Mouse (Mus musculus): Measurements from ENCODE around the gene Erg. TPM values are rescaled to one million over a fixed set of nuclear protein-coding genes. Genes with fewer than 3 reads are reported as not detected.

The Erg gene
- polyA plus RNA-seq, 1 experiment from 2014 or later: 2.7 TPM

GRCm38 (mm10) chr16:95527561-95527960 is 58.8 kb downstream of the Erg start:
- ATAC-seq (ENCODE audit: insufficient number of reproducible peaks, insufficient read depth, low FRiP score, low read depth): no peak
- WGBS: 95% methylated on average over 2 of the region's 2 CpGs
- no peaks in the 10 kb centered on the region for H3K4me1 ChIP-seq (ENCODE audit: control insufficient read depth, insufficient read depth, low read length)
- H3K27me3 ChIP-seq (ENCODE audit: control insufficient read depth, insufficient read depth, low read length): no peaks in the 10 kb centered on the region
- no peak overlapping the region for H3K4me2 ChIP-seq (replicated peaks; ENCODE audit: low read depth, low read length)
- H3K4me3 ChIP-seq (ENCODE audit: low read depth, low read length): no peak overlapping the region
- no peaks in the 10 kb centered on the region for H3K9me3 ChIP-seq (ENCODE audit: control insufficient read depth, low read depth, low read length)
- no peaks in the 10 kb centered on the region for H3K36me3 ChIP-seq (ENCODE audit: control insufficient read depth, insufficient read depth, low read length)
- no peak overlapping the region for H3K27ac ChIP-seq (ENCODE audit: low read length)
- H3K9ac ChIP-seq (replicated peaks; ENCODE audit: low read depth, low read length): no peak overlapping the region

- H3K36me3 ChIP-seq (ENCODE audit: control insufficient read depth, insufficient read depth, low read length): no peaks in the 10 kb centered on the region
- H3K4me2 ChIP-seq (replicated peaks; ENCODE audit: low read depth, low read length): no peak overlapping the region
- ATAC-seq (ENCODE audit: insufficient number of reproducible peaks, insufficient read depth, low FRiP score, low read depth): no peak
- no peaks in the 10 kb centered on the region for H3K4me1 ChIP-seq (ENCODE audit: control insufficient read depth, insufficient read depth, low read length)
- H3K9me3 ChIP-seq (ENCODE audit: control insufficient read depth, low read depth, low read length): no peaks in the 10 kb centered on the region
- no peaks in the 10 kb centered on the region for H3K27me3 ChIP-seq (ENCODE audit: control insufficient read depth, insufficient read depth, low read length)
- H3K4me3 ChIP-seq (ENCODE audit: low read depth, low read length): no peak overlapping the region
- 80% methylated on average over 8 of the region's 8 CpGs for WGBS
- H3K9ac ChIP-seq (replicated peaks; ENCODE audit: low read depth, low read length): no peak overlapping the region
- H3K27ac ChIP-seq (ENCODE audit: low read length): no peak overlapping the region
Measured at GRCm38 (mm10) chr16:95519520-95519919, 66.9 kb downstream of the Erg start.

GRCm38 (mm10) chr16:95506051-95506450 is 80.3 kb downstream of the Erg start:
- Histone ChIP-seq H3K4me2 (replicated peaks; ENCODE audit: low read depth, low read length) (no peak overlapping the region), H3K4me3 (ENCODE audit: low read depth, low read length) (no peak overlapping the region), H3K9ac (replicated peaks; ENCODE audit: low read depth, low read length) (no peak overlapping the region), H3K27me3 (ENCODE audit: control insufficient read depth, insufficient read depth, low read length) (no peaks in the 10 kb centered on the region), H3K36me3 (ENCODE audit: control insufficient read depth, insufficient read depth, low read length) (no peaks in the 10 kb centered on the region), H3K27ac (ENCODE audit: low read length) (no peak overlapping the region), H3K4me1 (ENCODE audit: control insufficient read depth, insufficient read depth, low read length) (no peaks in the 10 kb centered on the region), H3K9me3 (ENCODE audit: control insufficient read depth, low read depth, low read length) (no peaks in the 10 kb centered on the region)
- no peak for ATAC-seq (ENCODE audit: insufficient number of reproducible peaks, insufficient read depth, low FRiP score, low read depth)
- WGBS: 71% methylated on average over 2 of the region's 2 CpGs

GRCm38 (mm10) chr16:95496582-95497300 is 89.7 kb downstream of the Erg start:
- WGBS: 78% methylated on average over 10 of the region's 10 CpGs
- no peaks in the 10 kb centered on the region for H3K27me3 ChIP-seq (ENCODE audit: control insufficient read depth, insufficient read depth, low read length)
- ATAC-seq (ENCODE audit: insufficient number of reproducible peaks, insufficient read depth, low FRiP score, low read depth): no peak
- H3K36me3 ChIP-seq (ENCODE audit: control insufficient read depth, insufficient read depth, low read length): no peaks in the 10 kb centered on the region
- no peaks in the 10 kb centered on the region for H3K4me1 ChIP-seq (ENCODE audit: control insufficient read depth, insufficient read depth, low read length)
- no peak overlapping the region for H3K4me3 ChIP-seq (ENCODE audit: low read depth, low read length)
- no peak overlapping the region for H3K9ac ChIP-seq (replicated peaks; ENCODE audit: low read depth, low read length)
- no peak overlapping the region for H3K27ac ChIP-seq (ENCODE audit: low read length)
- H3K9me3 ChIP-seq (ENCODE audit: control insufficient read depth, low read depth, low read length): no peaks in the 10 kb centered on the region
- no peak overlapping the region for H3K4me2 ChIP-seq (replicated peaks; ENCODE audit: low read depth, low read length)

- no peak for ATAC-seq (ENCODE audit: insufficient number of reproducible peaks, insufficient read depth, low FRiP score, low read depth)
- no peak overlapping the region for H3K9ac ChIP-seq (replicated peaks; ENCODE audit: low read depth, low read length)
- 50% methylated on average over 3 of the region's 3 CpGs for WGBS
- no peaks in the 10 kb centered on the region for H3K27me3 ChIP-seq (ENCODE audit: control insufficient read depth, insufficient read depth, low read length)
- H3K4me3 ChIP-seq (ENCODE audit: low read depth, low read length): no peak overlapping the region
- H3K27ac ChIP-seq (ENCODE audit: low read length): no peak overlapping the region
- H3K36me3 ChIP-seq (ENCODE audit: control insufficient read depth, insufficient read depth, low read length): no peaks in the 10 kb centered on the region
- H3K4me1 ChIP-seq (ENCODE audit: control insufficient read depth, insufficient read depth, low read length): no peaks in the 10 kb centered on the region
- H3K9me3 ChIP-seq (ENCODE audit: control insufficient read depth, low read depth, low read length): no peaks in the 10 kb centered on the region
- no peak overlapping the region for H3K4me2 ChIP-seq (replicated peaks; ENCODE audit: low read depth, low read length)
Measured at GRCm38 (mm10) chr16:95494108-95494507, 92.3 kb downstream of the Erg start.

GRCm38 (mm10) chr16:95493336-95493735 is 93.1 kb downstream of the Erg start:
- no peak overlapping the region for H3K27ac ChIP-seq (ENCODE audit: low read length)
- H3K9ac ChIP-seq (replicated peaks; ENCODE audit: low read depth, low read length): no peak overlapping the region
- no peak overlapping the region for H3K4me2 ChIP-seq (replicated peaks; ENCODE audit: low read depth, low read length)
- H3K9me3 ChIP-seq (ENCODE audit: control insufficient read depth, low read depth, low read length): no peaks in the 10 kb centered on the region
- H3K4me1 ChIP-seq (ENCODE audit: control insufficient read depth, insufficient read depth, low read length): no peaks in the 10 kb centered on the region
- H3K27me3 ChIP-seq (ENCODE audit: control insufficient read depth, insufficient read depth, low read length): no peaks in the 10 kb centered on the region
- no peaks in the 10 kb centered on the region for H3K36me3 ChIP-seq (ENCODE audit: control insufficient read depth, insufficient read depth, low read length)
- 82% methylated on average over 8 of the region's 8 CpGs for WGBS
- H3K4me3 ChIP-seq (ENCODE audit: low read depth, low read length): no peak overlapping the region
- no peak for ATAC-seq (ENCODE audit: insufficient number of reproducible peaks, insufficient read depth, low FRiP score, low read depth)

GRCm38 (mm10) chr16:95492146-95492545 is 94.2 kb downstream of the Erg start:
- H3K9ac ChIP-seq (replicated peaks; ENCODE audit: low read depth, low read length): no peak overlapping the region
- no peak overlapping the region for H3K4me3 ChIP-seq (ENCODE audit: low read depth, low read length)
- 85% methylated on average over 7 of the region's 7 CpGs for WGBS
- no peaks in the 10 kb centered on the region for H3K36me3 ChIP-seq (ENCODE audit: control insufficient read depth, insufficient read depth, low read length)
- no peaks in the 10 kb centered on the region for H3K4me1 ChIP-seq (ENCODE audit: control insufficient read depth, insufficient read depth, low read length)
- H3K27ac ChIP-seq (ENCODE audit: low read length): no peak overlapping the region
- H3K4me2 ChIP-seq (replicated peaks; ENCODE audit: low read depth, low read length): no peak overlapping the region
- H3K9me3 ChIP-seq (ENCODE audit: control insufficient read depth, low read depth, low read length): no peaks in the 10 kb centered on the region
- no peak for ATAC-seq (ENCODE audit: insufficient number of reproducible peaks, insufficient read depth, low FRiP score, low read depth)
- no peaks in the 10 kb centered on the region for H3K27me3 ChIP-seq (ENCODE audit: control insufficient read depth, insufficient read depth, low read length)

- 74% methylated on average over 5 of the region's 5 CpGs for WGBS
- Histone ChIP-seq H3K27me3 (ENCODE audit: control insufficient read depth, insufficient read depth, low read length) (no peaks in the 10 kb centered on the region), H3K36me3 (ENCODE audit: control insufficient read depth, insufficient read depth, low read length) (no peaks in the 10 kb centered on the region), H3K9ac (replicated peaks; ENCODE audit: low read depth, low read length) (no peak overlapping the region), H3K4me3 (ENCODE audit: low read depth, low read length) (no peak overlapping the region), H3K9me3 (ENCODE audit: control insufficient read depth, low read depth, low read length) (no peaks in the 10 kb centered on the region), H3K27ac (ENCODE audit: low read length) (no peak overlapping the region), H3K4me1 (ENCODE audit: control insufficient read depth, insufficient read depth, low read length) (no peaks in the 10 kb centered on the region), H3K4me2 (replicated peaks; ENCODE audit: low read depth, low read length) (no peak overlapping the region)
- no peak for ATAC-seq (ENCODE audit: insufficient number of reproducible peaks, insufficient read depth, low FRiP score, low read depth)
Measured at GRCm38 (mm10) chr16:95490386-95490785, 96.0 kb downstream of the Erg start.
